Mouse (Mus musculus) thymus, adult 2 months (tissue): Measurements from ENCODE around the gene 1600002K03Rik.

Experiments
- CTCF ChIP-seq: fragments of 200-500 bp; IDR thresholded peaks from 2 replicates; pipeline ENCODE4 v1.5.1; 2012; ENCODE audit warnings: mild to moderate bottlenecking, control low read depth, low read length, moderate library complexity, borderline replicate concordance; ENCODE audit not compliant: control insufficient read depth, poor library complexity, insufficient read depth; ENCODE audit errors: extremely low read depth
- POLR2A ChIP-seq: fragments of 200-500 bp; IDR thresholded peaks from 2 replicates; pipeline ENCODE4 v1.6.1; 2012; ENCODE audit warnings: mild to moderate bottlenecking, low read length, control low read depth, moderate library complexity; ENCODE audit not compliant: control insufficient read depth, poor library complexity, insufficient read depth; ENCODE audit errors: extremely low read depth

DNA sequence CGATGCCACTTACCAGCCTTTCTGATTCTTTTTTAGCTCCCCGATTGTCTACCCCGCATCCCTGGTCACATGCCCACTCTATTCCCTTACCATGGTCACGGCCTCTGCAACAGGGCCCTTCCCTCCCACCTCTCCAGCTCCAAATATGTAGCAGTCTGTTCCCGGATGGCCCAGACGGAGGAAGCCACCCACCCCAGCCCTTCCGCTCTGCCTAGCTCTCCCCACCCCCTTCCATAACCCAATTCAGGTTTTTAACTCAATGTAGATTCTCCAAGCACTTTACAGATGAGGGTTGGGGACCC lies 16.0 kb upstream of the 1600002K03Rik start:
- TF ChIP-seq CTCF (no peak), POLR2A (no peak)
